Mouse (Mus musculus): ENCODE results near the gene Nbeal2.
"Not testable (repeated sequence)": the region's sequence is repeated elsewhere in the genome, so short reads cannot be mapped to it uniquely, and the experiment has no call there.

The Nbeal2 gene

GRCm38 (mm10) chr9:110653655-110654461, at the start of gene Nbeal2:
TSS of gene Nbeal2 (minus strand) at chr9:110654161.
- peak; percentile 91 for DNase-seq (ENCODE audit: low read depth, low spot score)

DNA sequence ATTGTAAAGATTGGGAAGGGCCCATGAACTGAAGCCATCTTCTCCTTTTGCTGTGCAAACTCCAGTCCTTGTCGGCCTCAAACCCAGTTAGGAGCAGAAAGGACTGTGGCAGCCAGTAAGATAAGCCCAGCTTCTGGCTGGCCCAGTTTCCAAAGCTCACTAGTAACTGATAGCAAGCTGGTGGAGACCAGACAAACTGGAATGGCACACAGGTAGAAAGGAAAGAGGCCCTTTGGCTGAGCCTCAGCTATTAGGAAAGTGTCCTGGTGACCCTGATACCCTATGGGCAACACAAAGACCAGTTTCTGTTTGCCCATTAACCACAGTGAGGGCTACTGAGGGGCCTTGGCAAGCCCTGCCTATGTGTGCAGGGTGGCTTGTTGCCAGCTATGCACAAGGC, 48.9 kb upstream of the Nbeal2 start:
- no peak for DNase-seq (ENCODE audit: low read depth, low spot score)

DNA sequence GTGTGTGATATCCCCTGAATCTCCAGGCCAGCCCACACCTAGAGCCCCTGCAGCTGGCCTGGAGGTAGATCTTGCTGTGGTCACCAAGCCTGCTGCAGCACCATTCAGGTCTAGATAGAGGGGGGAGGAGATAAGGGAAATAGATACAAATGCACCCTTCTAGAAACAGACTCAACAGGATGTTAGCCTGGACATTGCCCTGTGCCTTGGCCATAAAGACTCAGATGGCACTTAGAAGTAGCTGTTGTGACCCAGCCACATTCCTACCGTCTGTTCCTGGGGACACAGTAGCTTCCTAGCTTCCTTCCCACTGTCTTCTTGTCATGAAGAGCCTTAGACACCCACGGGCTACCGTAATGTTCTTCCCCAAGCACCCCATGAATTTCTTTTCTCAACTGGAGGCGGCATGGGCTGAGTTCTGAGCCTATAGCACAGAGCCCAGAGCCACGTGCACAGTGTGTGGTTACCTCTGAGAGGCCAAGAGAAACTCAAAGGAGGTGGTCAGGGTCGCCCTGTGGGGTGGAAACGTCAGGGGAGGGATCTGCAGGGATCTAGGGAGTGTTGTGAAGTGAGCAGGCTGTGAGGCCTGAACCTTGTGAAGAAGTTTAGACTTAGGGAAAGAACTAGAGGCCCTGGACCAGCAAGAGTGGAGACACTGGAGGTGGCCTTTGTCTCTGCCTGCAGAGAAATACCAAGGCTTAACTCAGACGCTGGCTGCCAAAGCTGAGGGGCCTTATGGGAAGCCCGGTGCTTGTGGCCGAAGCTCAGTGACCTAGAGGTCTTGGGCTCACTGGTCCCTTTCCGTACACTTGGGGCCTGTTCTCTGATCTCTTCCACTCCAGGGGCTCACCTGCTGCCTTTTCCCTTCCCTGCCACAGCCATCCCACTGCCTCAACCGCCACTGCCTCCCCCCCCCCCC, 47.4 kb upstream of the Nbeal2 start:
- no peak for DNase-seq (ENCODE audit: low read depth, low spot score)

DNA sequence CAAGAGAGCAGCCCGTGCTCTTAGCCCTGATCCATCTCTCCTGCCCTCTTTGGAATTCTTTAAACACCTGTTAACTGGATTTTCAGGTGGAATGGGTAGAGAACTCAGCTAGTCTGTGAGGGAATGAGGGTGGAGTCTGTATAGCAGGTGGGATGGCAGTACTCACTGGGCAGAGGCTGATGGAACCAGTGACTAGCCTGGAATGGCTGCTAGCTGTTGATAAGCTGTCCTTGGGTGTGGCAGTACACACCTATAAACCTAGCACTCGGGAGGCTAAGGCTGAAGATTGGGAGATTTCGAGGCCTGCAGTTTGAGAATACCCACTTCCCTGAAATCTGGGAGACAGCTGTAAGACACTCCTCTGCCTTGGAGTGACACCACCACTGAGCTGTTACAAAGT, 45.6 kb upstream of the Nbeal2 start:
- DNase-seq (ENCODE audit: low read depth, low spot score) = no peak

- no peak for DNase-seq (ENCODE audit: low read depth, low spot score)
Observed at GRCm38 (mm10) chr9:110697465-110697864, 43.5 kb upstream of the Nbeal2 start.

DNA sequence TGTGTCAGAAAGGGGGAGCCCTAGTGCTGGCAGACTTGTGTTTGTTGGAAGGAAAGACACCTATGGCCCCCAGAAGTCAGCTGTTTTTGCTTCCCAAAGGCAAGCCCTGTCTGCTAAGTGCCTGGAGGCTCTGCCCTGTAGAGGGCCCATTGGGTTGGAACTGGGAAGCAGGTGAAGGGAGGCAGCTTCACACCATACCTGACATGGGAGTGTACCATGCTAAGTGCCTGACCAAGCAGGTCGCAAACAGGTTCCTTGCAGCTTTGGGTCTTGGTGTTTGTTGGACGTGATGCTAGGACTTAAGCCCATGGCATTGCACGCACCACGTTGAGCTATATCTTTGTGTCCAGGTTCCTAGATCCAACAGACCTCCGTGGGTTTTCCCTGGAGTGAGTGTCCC, 42.5 kb upstream of the Nbeal2 start:
- DNase-seq (ENCODE audit: low read depth, low spot score) = no peak

GRCm38 (mm10) chr9:110695165-110695755, 41.3 kb upstream of the Nbeal2 start:
- DNase-seq (ENCODE audit: low read depth, low spot score) = no peak

GRCm38 (mm10) chr9:110689261-110689779, 35.4 kb upstream of the Nbeal2 start:
- DNase-seq (ENCODE audit: low read depth, low spot score) = no peak

- peak; percentile 79 for DNase-seq (ENCODE audit: low read depth, low spot score)
Observed at GRCm38 (mm10) chr9:110687846-110688245, 33.9 kb upstream of the Nbeal2 start.

DNA sequence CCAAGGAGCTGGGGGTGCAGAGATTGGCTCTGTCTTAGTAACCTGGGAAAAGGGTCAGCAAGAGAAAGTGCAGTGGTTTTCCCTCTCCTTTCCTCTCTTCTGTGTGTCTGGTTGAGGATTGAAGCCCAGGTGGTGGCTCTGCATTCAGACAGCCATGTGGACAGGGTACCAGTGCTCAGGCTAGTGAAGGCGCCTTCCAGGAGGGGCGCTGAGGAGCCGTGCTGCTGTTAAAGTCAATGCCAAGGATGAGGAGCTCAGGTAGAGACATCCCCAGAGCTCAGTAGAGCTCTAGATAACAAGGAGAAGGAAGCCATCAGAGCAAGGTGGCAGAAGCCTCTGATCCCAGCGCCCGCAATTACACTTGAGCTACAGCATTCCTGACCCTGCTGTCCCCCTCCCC, 33.1 kb upstream of the Nbeal2 start:
- no peak for DNase-seq (ENCODE audit: low read depth, low spot score)

DNA sequence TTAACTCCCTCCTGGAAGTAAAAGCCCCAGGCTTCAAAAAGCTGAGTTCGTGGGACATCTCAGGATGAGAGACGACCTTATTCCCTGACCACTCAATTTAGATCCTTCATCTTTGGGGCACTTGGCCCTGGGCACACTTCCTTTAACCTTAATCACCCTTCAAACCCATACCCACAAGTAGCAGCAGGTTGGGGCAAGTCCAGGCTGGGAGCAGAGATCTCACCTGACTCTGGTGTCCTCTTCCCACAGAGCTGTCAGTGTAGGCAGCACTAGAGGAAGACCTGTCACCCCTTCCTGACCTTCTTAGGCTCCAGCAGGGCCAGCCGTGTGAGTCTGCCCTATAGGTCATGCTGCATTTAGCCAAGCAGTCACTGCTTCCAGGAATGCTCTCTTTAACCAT, 32.5 kb upstream of the Nbeal2 start:
- peak; percentile 50 for DNase-seq (ENCODE audit: low read depth, low spot score)

DNA sequence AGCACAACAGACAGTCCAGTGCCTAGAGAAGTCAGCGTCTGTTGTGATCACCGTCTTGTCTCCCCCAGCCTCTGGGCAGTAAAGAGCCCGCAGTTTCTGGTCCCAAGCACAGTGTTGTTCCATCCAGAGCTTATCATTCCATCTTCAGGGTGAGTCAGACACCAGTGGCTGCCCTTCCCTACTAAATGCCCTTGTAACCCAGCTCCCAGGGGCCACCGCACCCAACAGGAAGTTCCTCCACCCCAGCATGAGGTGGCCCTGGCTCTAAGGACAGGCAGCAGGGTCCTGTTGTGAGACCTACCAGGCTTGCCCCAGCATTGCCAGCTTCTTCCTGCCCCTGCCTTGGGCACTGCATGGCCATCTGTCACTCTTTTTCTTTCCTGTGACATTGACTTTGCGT, 31.6 kb upstream of the Nbeal2 start:
- no peak for DNase-seq (ENCODE audit: low read depth, low spot score)

- no peak for DNase-seq (ENCODE audit: low read depth, low spot score)
Observed at GRCm38 (mm10) chr9:110685187-110685586, 31.2 kb upstream of the Nbeal2 start.

GRCm38 (mm10) chr9:110684100-110684831, 30.3 kb upstream of the Nbeal2 start:
- peak; percentile 59 for DNase-seq (ENCODE audit: low read depth, low spot score)

GRCm38 (mm10) chr9:110683574-110684099, 29.7 kb upstream of the Nbeal2 start:
- no peak for DNase-seq (ENCODE audit: low read depth, low spot score)

DNA sequence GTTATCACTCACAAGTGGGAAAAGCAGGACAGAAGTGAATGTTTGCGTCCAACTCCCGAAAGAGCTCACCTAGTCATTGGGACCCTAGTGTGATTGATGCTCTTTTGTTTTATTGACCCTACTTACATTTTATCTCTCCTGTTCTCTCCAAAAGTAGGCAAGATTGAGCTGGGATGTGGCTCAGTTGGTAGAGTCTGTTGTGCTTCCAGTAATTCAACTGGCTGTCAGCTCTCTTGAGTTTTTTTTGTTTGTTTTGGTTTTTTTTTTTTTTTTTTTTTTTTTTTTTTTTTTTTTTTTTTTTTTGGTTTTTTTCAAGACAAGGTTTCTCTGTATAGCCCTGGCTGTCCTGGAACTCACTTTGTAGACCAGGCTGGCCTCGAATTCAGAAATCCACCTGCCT, 28.7 kb upstream of the Nbeal2 start:
- DNase-seq (ENCODE audit: low read depth, low spot score) = not testable (repeated sequence)

- no peak for DNase-seq (ENCODE audit: low read depth, low spot score)
Observed at GRCm38 (mm10) chr9:110682255-110682654, 28.3 kb upstream of the Nbeal2 start.

DNA sequence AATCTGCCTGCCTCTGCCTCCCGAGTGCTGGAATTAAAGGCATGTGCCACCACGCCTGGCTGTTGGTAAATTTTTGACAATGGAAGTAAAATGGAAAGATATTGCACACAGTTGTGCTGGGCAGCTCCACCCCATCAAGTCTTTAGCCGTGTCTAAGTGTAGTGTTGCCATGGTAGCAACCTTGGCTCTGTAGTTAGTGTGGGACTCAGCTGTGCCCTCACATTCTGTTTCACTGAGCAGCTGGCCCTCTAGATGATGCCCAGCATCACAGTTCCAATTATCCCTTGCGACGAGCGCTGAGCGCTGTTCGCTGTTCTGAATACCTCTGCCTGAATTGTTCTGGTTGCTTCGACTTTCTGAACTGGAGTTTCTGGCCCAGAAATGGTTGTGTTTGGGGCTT, 27.9 kb upstream of the Nbeal2 start:
- no peak for DNase-seq (ENCODE audit: low read depth, low spot score)

DNA sequence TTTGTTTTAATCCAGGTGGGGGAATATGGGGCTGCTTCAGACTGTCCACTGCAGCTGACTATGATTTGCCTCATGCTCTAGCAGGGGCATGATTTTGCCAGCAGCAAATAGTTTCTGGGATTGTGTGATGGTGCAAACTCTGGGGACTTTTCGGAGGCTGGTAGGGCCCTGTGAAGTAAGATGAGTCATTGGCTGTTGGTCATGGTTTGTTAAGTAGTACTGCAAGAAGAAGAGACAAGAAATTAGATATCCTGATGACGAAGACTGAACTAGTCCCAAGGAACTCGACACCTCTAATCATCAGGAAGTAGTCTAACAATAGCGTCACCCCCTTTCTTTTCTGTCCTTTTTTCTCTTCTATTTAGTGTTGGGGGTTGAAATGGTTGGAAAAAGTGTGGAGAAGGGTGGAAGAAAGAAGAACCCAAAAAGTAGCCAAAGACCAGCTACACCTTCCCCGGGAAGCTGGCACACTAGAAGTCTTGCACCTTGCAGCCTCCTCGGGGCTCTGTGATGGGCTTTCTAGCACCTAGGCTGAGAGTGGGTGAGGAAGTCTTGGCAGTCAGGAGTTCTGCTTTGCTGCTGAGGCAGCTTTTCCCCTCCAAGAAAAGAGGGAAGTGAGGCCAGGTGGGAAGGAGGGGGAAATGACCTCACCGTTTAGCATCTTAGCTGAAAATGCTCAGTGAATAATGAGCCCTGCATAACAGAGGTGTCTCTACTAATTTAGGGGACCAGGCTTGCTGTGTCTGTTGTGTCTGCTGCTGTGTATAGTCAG, 27.0 kb upstream of the Nbeal2 start:
- DNase-seq (ENCODE audit: low read depth, low spot score) = no peak

DNA sequence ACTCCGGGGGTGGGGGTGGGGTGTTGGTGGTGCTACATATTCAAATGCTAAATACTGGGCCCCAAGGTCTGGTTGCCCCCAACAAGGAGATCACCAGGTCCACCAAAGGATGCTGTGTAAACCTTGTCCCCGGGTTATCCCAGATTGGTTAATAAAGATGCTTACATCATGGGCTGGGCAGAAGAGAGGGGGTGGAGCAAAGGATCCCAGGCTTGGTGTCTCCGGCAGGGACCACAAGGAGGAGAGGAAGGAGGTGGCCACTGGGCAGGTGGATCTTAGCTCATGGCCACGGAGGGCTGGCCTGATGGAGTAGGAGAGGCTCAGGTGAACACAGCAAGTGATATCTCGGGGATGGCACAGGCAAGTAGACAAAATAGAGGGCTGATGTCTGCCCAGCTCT, 24.9 kb upstream of the Nbeal2 start:
- no peak for DNase-seq (ENCODE audit: low read depth, low spot score)

Data from skeletal muscle tissue, adult 2 months (tissue).